Mouse (Mus musculus) heart, embryonic 10.5 days (tissue): ENCODE measurements around the gene Abcg4. TPM values are rescaled to one million over a fixed set of nuclear protein-coding genes. Genes with fewer than 3 reads are reported as not detected.

ENCODE experiments used
- DNase-seq: peaks from one replicate; pipeline ENCODE4 v3.0.0-alpha.2; 2017; ENCODE audit warnings: low spot score
- H3K27ac ChIP-seq: fragments of 300-500 bp; sonication (generic); 2 replicates; pipeline ENCODE4 v1.5.1; 2016; ENCODE audit warnings: mild to moderate bottlenecking
- H3K27me3 ChIP-seq: fragments of 300-500 bp; sonication (generic); 2 replicates; pipeline ENCODE4 v1.6.1; 2016; ENCODE audit warnings: mild to moderate bottlenecking; ENCODE audit not compliant: poor library complexity, insufficient read depth, severe bottlenecking
- H3K36me3 ChIP-seq: fragments of 300-500 bp; sonication (generic); 2 replicates; pipeline ENCODE4 v1.6.1; 2016; ENCODE audit warnings: mild to moderate bottlenecking, moderate library complexity
- H3K4me1 ChIP-seq: fragments of 300-500 bp; sonication (generic); 2 replicates; pipeline ENCODE4 v1.6.1; 2016; ENCODE audit warnings: mild to moderate bottlenecking
- H3K4me3 ChIP-seq: fragments of 300-500 bp; sonication (generic); 2 replicates; pipeline ENCODE4 v1.5.1; 2016; ENCODE audit warnings: mild to moderate bottlenecking, moderate library complexity
- H3K9me3 ChIP-seq: fragments of 300-500 bp; sonication (generic); 2 replicates; pipeline ENCODE4 v1.6.1; 2016; ENCODE audit warnings: mild to moderate bottlenecking, moderate library complexity
- WGBS: fragments of 180-500 bp; shearing (Covaris S2); methylation state at CpG from one replicate; pipeline ENCODE4 v1.1.7; 2016; 5-methylcytosine and 5-hydroxymethylcytosine counted together
- polyA plus RNA-seq: library from polyadenylated mRNA; unstranded; fragments of >200 nt; fragmentation: Nextera tagmentation; extraction: Ambion mirVana; gene quantifications from 2 replicates; pipeline ENCODE4 v1.2.1, GENCODE M21; 2016

The Abcg4 gene
- polyA plus RNA-seq, 1 experiment from 2014 or later: 3.4 TPM

DNA sequence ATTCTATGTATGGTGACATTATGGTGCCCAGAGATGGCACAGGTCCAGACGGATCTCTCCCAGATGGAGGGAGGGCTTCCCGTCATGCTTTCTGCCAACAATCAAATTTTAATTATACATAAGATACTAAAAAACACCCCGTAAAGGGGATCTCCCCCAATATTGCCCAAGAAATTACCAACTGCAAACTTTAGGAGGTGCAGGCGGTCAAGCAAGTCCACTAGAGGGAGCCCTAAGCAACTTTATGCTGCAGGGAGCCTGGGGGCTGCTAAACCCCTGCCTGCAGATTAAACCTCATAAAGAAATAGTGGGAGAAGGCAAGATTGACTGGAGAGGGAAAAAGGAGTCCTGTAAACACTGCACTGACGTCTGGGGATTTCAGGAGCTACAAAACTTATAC lies 49.0 kb downstream of the Abcg4 start:
- Histone ChIP-seq H3K27me3 (0 out of 2 replicates have a peak, but pooled peaks cover 3% of the 10 kb centered on the region), H3K9me3 (no peaks in the 10 kb centered on the region), H3K36me3 (no peaks in the 10 kb centered on the region), H3K4me3 (no peak overlapping the region), H3K27ac (no peak overlapping the region), H3K4me1 (0 out of 2 replicates have a peak, but pooled peaks cover 6% of the 10 kb centered on the region)
- 13% methylated on average over 5 of the region's 5 CpGs for WGBS
- no peak for DNase-seq

DNA sequence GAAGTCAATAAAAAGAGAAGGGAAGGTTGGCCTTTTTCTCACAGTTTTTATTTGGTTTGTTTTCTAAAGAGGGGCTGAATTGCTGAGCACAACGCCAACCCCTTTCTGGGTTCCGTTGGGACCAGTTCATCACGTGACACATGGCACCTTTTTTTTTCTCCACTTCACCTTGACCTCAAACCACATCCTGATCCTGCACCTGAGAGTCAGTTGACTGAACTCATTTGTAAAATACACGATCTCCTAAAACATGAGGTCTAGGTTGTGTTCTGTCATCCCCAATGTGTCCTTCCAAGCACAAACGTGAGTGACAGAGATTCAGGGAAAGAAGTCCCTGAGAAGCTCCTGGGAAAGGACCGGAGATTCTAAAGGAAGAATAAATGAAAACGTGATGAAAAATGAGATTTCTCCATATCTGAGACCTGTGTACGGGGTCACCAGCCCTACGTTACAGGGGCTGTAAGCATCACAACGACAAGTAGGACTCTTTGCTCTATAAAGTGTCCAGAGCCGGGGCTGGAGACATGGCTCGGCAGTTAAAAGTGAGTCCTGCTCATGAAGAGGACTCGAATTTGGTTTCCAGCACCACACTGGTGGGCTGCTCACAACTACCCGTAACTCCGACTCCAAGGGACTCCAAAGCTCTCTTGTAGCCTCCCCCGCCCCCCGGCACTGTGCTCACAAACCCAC lies 49.8 kb downstream of the Abcg4 start:
- Histone ChIP-seq H3K4me3 (no peak overlapping the region), H3K4me1 (0 out of 2 replicates have a peak, but pooled peaks cover 10% of the 10 kb centered on the region), H3K9me3 (no peaks in the 10 kb centered on the region), H3K27me3 (0 out of 2 replicates have a peak, but pooled peaks cover 3% of the 10 kb centered on the region), H3K36me3 (no peaks in the 10 kb centered on the region), H3K27ac (no peak overlapping the region)
- WGBS: 77% methylated on average over 17 of the region's 17 CpGs
- no peak for DNase-seq

GRCm38 (mm10) chr9:44237128-44237527 lies 51.3 kb downstream of the Abcg4 start:
- no peak for DNase-seq
- Histone ChIP-seq H3K27ac (no peak overlapping the region), H3K36me3 (no peaks in the 10 kb centered on the region), H3K4me1 (peaks cover 11% of the 10 kb centered on the region), H3K9me3 (no peaks in the 10 kb centered on the region), H3K27me3 (no peaks in the 10 kb centered on the region), H3K4me3 (no peak overlapping the region)
- 71% methylated on average over 4 of the region's 4 CpGs for WGBS

DNA sequence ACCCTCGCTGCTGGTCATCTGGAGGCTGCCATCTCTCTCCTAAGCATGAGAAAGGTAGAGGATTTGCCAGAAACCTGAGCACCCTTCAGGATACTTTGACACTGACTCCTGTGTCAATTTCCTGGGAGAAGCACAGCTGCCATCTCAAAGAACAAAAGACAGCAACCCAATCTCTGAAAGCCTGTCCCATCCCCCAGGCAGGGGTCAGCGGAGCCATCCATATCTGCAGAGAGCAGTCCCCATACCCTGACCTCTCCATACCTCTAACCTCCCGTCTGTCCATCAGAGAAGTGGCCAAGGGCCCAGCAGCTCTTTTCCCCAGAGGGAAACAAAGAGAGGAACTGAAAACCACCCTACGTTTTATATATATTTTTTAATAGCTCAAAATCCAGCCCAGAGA lies 51.8 kb downstream of the Abcg4 start:
- no peak for DNase-seq
- Histone ChIP-seq H3K27me3 (no peaks in the 10 kb centered on the region), H3K4me3 (no peak overlapping the region), H3K36me3 (no peaks in the 10 kb centered on the region), H3K4me1 (peaks cover 16% of the 10 kb centered on the region), H3K9me3 (no peaks in the 10 kb centered on the region), H3K27ac (no peak overlapping the region)
- 51% methylated on average over 4 of the region's 4 CpGs for WGBS

DNA sequence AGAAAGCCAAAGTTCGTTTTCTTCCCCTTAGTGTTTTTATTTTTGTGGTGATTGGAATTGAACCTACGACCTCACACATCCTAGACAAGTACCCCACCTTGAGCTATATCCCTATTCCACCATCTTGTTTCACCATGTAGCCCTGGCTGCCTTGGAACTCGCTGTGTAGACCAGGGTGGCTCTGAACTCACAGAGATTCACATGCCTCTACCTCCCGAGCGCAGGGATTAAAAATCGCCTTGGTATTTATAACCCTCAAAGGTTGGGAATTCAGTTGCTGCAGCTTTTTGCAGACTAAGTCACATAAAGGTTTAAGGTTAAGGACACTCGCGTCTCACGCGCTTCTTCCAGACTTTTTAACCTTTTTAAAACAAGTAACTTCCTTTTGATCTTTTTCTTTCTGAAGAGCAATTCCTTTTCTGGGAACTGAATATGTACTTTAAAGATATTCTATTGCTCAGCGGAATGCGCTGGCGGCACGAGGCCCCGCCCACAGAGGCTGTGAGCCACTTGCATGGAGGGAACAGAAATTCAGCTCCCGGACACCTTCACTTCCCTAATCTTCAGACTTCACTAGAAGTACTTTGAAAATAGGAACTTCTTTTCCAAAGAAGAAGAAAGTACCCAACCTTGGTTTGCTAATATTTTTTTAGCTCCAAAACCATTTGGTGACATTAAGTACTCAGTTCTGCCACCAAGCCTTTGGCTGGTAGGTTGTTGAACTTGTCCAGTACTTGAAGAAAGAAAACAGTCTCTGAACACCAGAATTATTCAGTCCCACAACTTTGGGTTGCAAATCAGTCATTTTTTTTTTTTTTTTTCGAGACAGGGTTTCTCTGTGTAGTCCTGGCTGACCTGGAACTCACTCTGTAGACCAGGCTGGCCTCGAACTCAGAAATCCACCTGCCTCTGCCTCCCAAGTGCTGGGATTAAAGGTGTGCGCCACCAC lies 53.7 kb downstream of the Abcg4 start:
- Histone ChIP-seq H3K4me3 (peak overlapping the region; percentile 94), H3K27me3 (no peaks in the 10 kb centered on the region), H3K4me1 (peaks cover 28% of the 10 kb centered on the region), H3K9me3 (no peaks in the 10 kb centered on the region), H3K27ac (peak overlapping the region; percentile 99), H3K36me3 (0 out of 2 replicates have a peak, but pooled peaks cover 3% of the 10 kb centered on the region)
- WGBS: 20% methylated on average over 19 of the region's 19 CpGs
- peak; percentile 81 for DNase-seq

GRCm38 (mm10) chr9:44233802-44234478 lies 54.5 kb downstream of the Abcg4 start, which contains the start of gene Cbl:
Gene Cbl (minus strand): TSS chr9:44234049.
- peak; percentile 99 for DNase-seq
- Histone ChIP-seq H3K9me3 (no peaks in the 10 kb centered on the region), H3K4me1 (peaks cover 34% of the 10 kb centered on the region), H3K4me3 (peak within 1 kb of the TSS; percentile 94), H3K27me3 (no peaks in the 10 kb centered on the region), H3K27ac (peak within 1 kb of the TSS; percentile 99), H3K36me3 (0 out of 2 replicates have a peak, but pooled peaks cover 3% of the 10 kb centered on the region)
- WGBS: under 1% methylated on average over 71 of the region's 76 CpGs

DNA sequence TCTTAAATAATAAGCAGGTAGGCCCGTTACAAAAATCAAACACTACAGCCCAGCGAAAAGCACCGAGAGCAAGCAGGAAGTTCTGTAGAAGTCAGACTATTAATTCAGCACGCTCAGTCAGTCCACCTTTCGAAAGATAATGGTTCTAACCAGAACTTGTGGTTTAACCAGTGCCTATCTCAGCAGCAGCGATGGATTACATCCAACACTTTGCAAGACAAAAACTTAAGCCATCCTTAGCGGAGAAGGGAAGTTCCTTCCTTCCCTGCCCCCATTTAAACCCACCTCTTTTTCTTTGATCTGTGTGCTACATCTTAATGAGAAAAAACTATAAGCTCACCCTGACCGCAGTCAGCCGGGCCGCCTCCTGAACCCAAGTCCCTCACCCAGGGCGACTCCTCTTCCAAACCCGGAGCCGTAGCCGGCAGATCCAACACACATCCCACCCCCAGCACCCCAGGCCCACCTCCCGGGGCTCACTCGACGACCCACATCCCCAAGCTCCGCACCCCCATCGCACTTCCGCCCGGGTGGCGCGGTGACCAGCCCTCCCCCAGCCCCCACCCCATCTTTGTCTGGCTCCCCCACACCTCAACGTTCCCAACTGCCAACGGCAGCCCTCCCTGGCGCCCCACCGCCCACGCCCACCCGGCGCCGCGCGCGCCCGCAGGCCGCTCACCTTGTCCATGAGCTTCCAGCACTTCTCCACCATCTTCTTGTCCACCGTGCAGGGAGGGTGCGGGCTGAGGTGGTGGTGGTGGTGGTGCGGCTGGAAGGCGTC lies 55.2 kb downstream of the Abcg4 start:
- Histone ChIP-seq H3K27ac (peak overlapping the region; percentile 99), H3K4me1 (peaks cover 38% of the 10 kb centered on the region), H3K36me3 (0 out of 2 replicates have a peak, but pooled peaks cover 3% of the 10 kb centered on the region), H3K9me3 (no peaks in the 10 kb centered on the region), H3K27me3 (no peaks in the 10 kb centered on the region), H3K4me3 (peak overlapping the region; percentile 94)
- peak; percentile 91 for DNase-seq
- under 1% methylated on average over 40 of the region's 40 CpGs for WGBS

- DNase-seq: no peak
- Histone ChIP-seq H3K27me3 (no peaks in the 10 kb centered on the region), H3K27ac (no peak overlapping the region), H3K4me3 (no peak overlapping the region; the same call in 1 of the 2 replicates), H3K36me3 (0 out of 2 replicates have a peak, but pooled peaks cover 9% of the 10 kb centered on the region), H3K4me1 (peaks cover 40% of the 10 kb centered on the region), H3K9me3 (no peaks in the 10 kb centered on the region)
These were observed 56.8 kb downstream of the Abcg4 start for GRCm38 (mm10) chr9:44231609-44232008.

GRCm38 (mm10) chr9:44225993-44226392 lies 62.4 kb downstream of the Abcg4 start:
- H3K27me3 ChIP-seq: no peaks in the 10 kb centered on the region
- H3K4me1 ChIP-seq: peaks cover 27% of the 10 kb centered on the region
- 0 out of 2 replicates have a peak, but pooled peaks cover 9% of the 10 kb centered on the region for H3K36me3 ChIP-seq
- H3K27ac ChIP-seq: no peak overlapping the region
- H3K4me3 ChIP-seq: no peak overlapping the region
- WGBS: 65% methylated on average over 6 of the region's 6 CpGs
- no peak for DNase-seq
- H3K9me3 ChIP-seq: no peaks in the 10 kb centered on the region
